Mouse (Mus musculus) regulatory T cell (primary cell): ENCODE results near the gene Cmc1.

Experiments
- in situ Hi-C: fragments of 300-600 bp; cut with MboI, MseI; formaldehyde crosslinking; loops from one replicate; pipeline ENCODE4 v1.15.1; 2025; ENCODE audit warnings: high pct_unique_total_duplicates

Cmc1 gene

GRCm38 (mm10) chr9:118040218-118041021 is 109.6 kb downstream of the Cmc1 start, which contains the start of gene Azi2:
Azi2 (plus strand) TSS chr9:118040499.
- in situ Hi-C loops = loop anchor here (5.0 kb wide), 1 partner anchor 117 kb away; no protein-coding TSS in a partner anchor

- in situ Hi-C loops = no loop called here
These were observed 115.0 kb downstream of the Cmc1 start for GRCm38 (mm10) chr9:118034990-118035389.

- in situ Hi-C loops = no loop called here
These were observed 118.3 kb downstream of the Cmc1 start for GRCm38 (mm10) chr9:118031694-118032093.

- in situ Hi-C loops = no loop called here
These were observed 119.7 kb downstream of the Cmc1 start for GRCm38 (mm10) chr9:118030252-118030651.

- in situ Hi-C loops = no loop called here
These were observed 120.5 kb downstream of the Cmc1 start for GRCm38 (mm10) chr9:118029490-118029889.

- in situ Hi-C loops = loop anchor here (5.0 kb wide), 1 partner anchor 118 kb away; no protein-coding TSS in a partner anchor
These were observed 125.0 kb downstream of the Cmc1 start for GRCm38 (mm10) chr9:118024966-118025365.
